Mouse (Mus musculus): Measurements from ENCODE around the gene Pcyt2. TPM values are rescaled to one million over a fixed set of nuclear protein-coding genes. Genes with fewer than 3 reads are reported as not detected.
A peak's percentile ranks its signal among the peaks of the same experiment; 100 is the strongest.

Pcyt2 gene
- polyA plus RNA-seq, 1 experiment from 2014 or later = 320 TPM

- H3K27me3 ChIP-seq (replicated peaks; ENCODE audit: control insufficient read depth, insufficient read depth, low read length) = no peaks in the 10 kb centered on the region
- ATAC-seq = peak; percentile 13
- peak overlapping the region; percentile 32 for H3K9ac ChIP-seq (ENCODE audit: low read depth, low read length)
- H3K9me3 ChIP-seq (ENCODE audit: control insufficient read depth) = no peaks in the 10 kb centered on the region
- no peak for TF ChIP-seq CTCF (IDR thresholded peaks at IDR 0.05; ENCODE audit: low read depth)
- peak overlapping the region; percentile 91 for H3K27ac ChIP-seq (ENCODE audit: low read depth, low read length)
- 0 out of 2 replicates have a peak overlapping the region, but pooled peaks have one; percentile 15 for H3K4me3 ChIP-seq (ENCODE audit: low read depth, low read length)
- H3K4me2 ChIP-seq (replicated peaks; ENCODE audit: low read depth) = peak overlapping the region; percentile 88
- 36% methylated on average over 5 of the region's 5 CpGs for WGBS
- peaks cover 9% of the 10 kb centered on the region for H3K4me1 ChIP-seq (replicated peaks; ENCODE audit: control insufficient read depth, insufficient read depth, low read length)
- peaks cover 21% of the 10 kb centered on the region for H3K36me3 ChIP-seq (ENCODE audit: control insufficient read depth, insufficient read depth)
Measured at GRCm38 (mm10) chr11:120630401-120630871, 12.7 kb upstream of the Pcyt2 start.

- peaks cover 21% of the 10 kb centered on the region for H3K36me3 ChIP-seq (ENCODE audit: control insufficient read depth, insufficient read depth)
- no peak for TF ChIP-seq CTCF (IDR thresholded peaks at IDR 0.05; ENCODE audit: low read depth)
- ATAC-seq = 0 out of 2 replicates have a peak, but pooled peaks have one; percentile 19
Measured at GRCm38 (mm10) chr11:120629911-120630310, 12.2 kb upstream of the Pcyt2 start.

GRCm38 (mm10) chr11:120629341-120629730 lies 11.6 kb upstream of the Pcyt2 start:
- peaks cover 21% of the 10 kb centered on the region for H3K36me3 ChIP-seq (ENCODE audit: control insufficient read depth, insufficient read depth)
- peak overlapping the region; percentile 88 for H3K4me2 ChIP-seq (replicated peaks; ENCODE audit: low read depth)
- no peaks in the 10 kb centered on the region for H3K9me3 ChIP-seq (ENCODE audit: control insufficient read depth)
- TF ChIP-seq CTCF (IDR thresholded peaks at IDR 0.05; ENCODE audit: low read depth) = no peak
- peaks cover 9% of the 10 kb centered on the region for H3K4me1 ChIP-seq (replicated peaks; ENCODE audit: control insufficient read depth, insufficient read depth, low read length)
- 58% methylated on average over 23 of the region's 23 CpGs for WGBS
- peak overlapping the region; percentile 32; the same call in 1 of the 2 replicates for H3K9ac ChIP-seq (ENCODE audit: low read depth, low read length)
- no peaks in the 10 kb centered on the region for H3K27me3 ChIP-seq (replicated peaks; ENCODE audit: control insufficient read depth, insufficient read depth, low read length)
- no peak for ATAC-seq
- peak overlapping the region; percentile 15; the same call in 1 of the 2 replicates for H3K4me3 ChIP-seq (ENCODE audit: low read depth, low read length)
- peak overlapping the region; percentile 91 for H3K27ac ChIP-seq (ENCODE audit: low read depth, low read length)

More at GRCm38 (mm10) chr11:120629911-120630310, 12.2 kb upstream of the Pcyt2 start:
- H3K4me1 ChIP-seq (replicated peaks; ENCODE audit: control insufficient read depth, insufficient read depth, low read length) = peaks cover 9% of the 10 kb centered on the region
- H3K4me2 ChIP-seq (replicated peaks; ENCODE audit: low read depth) = peak overlapping the region; percentile 88
- H3K4me3 ChIP-seq (ENCODE audit: low read depth, low read length) = peak overlapping the region; percentile 15; the same call in 1 of the 2 replicates
- H3K27ac ChIP-seq (ENCODE audit: low read depth, low read length) = peak overlapping the region; percentile 91
- WGBS = 23% methylated on average over 7 of the region's 7 CpGs
- H3K9me3 ChIP-seq (ENCODE audit: control insufficient read depth) = no peaks in the 10 kb centered on the region
- H3K9ac ChIP-seq (ENCODE audit: low read depth, low read length) = peak overlapping the region; percentile 32
- H3K27me3 ChIP-seq (replicated peaks; ENCODE audit: control insufficient read depth, insufficient read depth, low read length) = no peaks in the 10 kb centered on the region

- Histone ChIP-seq H3K9me3 (ENCODE audit: control insufficient read depth) (no peaks in the 10 kb centered on the region), H3K27me3 (replicated peaks; ENCODE audit: control insufficient read depth, insufficient read depth, low read length) (no peaks in the 10 kb centered on the region), H3K27ac (ENCODE audit: low read depth, low read length) (peak overlapping the region; percentile 91), H3K4me2 (replicated peaks; ENCODE audit: low read depth) (peak overlapping the region; percentile 88), H3K36me3 (ENCODE audit: control insufficient read depth, insufficient read depth) (peaks cover 21% of the 10 kb centered on the region), H3K4me1 (replicated peaks; ENCODE audit: control insufficient read depth, insufficient read depth, low read length) (peaks cover 7% of the 10 kb centered on the region), H3K9ac (ENCODE audit: low read depth, low read length) (no peak overlapping the region), H3K4me3 (ENCODE audit: low read depth, low read length) (no peak overlapping the region; the same call in 1 of the 2 replicates)
- ATAC-seq = no peak
- TF ChIP-seq CTCF (IDR thresholded peaks at IDR 0.05; ENCODE audit: low read depth) = no peak
- WGBS = 88% methylated on average over 23 of the region's 23 CpGs
Measured at GRCm38 (mm10) chr11:120628601-120629340, 11.0 kb upstream of the Pcyt2 start.

- Histone ChIP-seq H3K9ac (ENCODE audit: low read depth, low read length) (no peak overlapping the region), H3K4me1 (replicated peaks; ENCODE audit: control insufficient read depth, insufficient read depth, low read length) (peaks cover 10% of the 10 kb centered on the region), H3K27ac (ENCODE audit: low read depth, low read length) (peak overlapping the region; percentile 21; the same call in 1 of the 2 replicates), H3K9me3 (ENCODE audit: control insufficient read depth) (no peaks in the 10 kb centered on the region), H3K36me3 (ENCODE audit: control insufficient read depth, insufficient read depth) (peaks cover 30% of the 10 kb centered on the region), H3K4me3 (ENCODE audit: low read depth, low read length) (no peak overlapping the region), H3K4me2 (replicated peaks; ENCODE audit: low read depth) (no peak overlapping the region), H3K27me3 (replicated peaks; ENCODE audit: control insufficient read depth, insufficient read depth, low read length) (no peaks in the 10 kb centered on the region)
- TF ChIP-seq CTCF (IDR thresholded peaks at IDR 0.05; ENCODE audit: low read depth) = no peak
- ATAC-seq = no peak
- 68% methylated on average over 22 of the region's 22 CpGs for WGBS
Measured at GRCm38 (mm10) chr11:120627468-120628300, 9.9 kb upstream of the Pcyt2 start.
